Mouse (Mus musculus) small intestine, adult 2 months (tissue): ENCODE measurements around the gene Acad12.

Experiments used
- CTCF ChIP-seq: fragments of 200-500 bp; IDR thresholded peaks from 2 replicates; pipeline ENCODE4 v1.5.1; 2012; ENCODE audit warnings: low read depth, mild to moderate bottlenecking, control low read depth, inconsistent platforms, low read length, moderate library complexity, mixed read lengths; ENCODE audit not compliant: insufficient replicate concordance, insufficient read length; ENCODE audit errors: extremely low read depth
- POLR2A ChIP-seq: fragments of 200-500 bp; IDR thresholded peaks from 2 replicates; pipeline ENCODE4 v1.6.1; 2012; ENCODE audit warnings: low read depth, mild to moderate bottlenecking, control low read depth, inconsistent platforms, low read length, moderate library complexity

- no peak for TF ChIP-seq POLR2A
- TF ChIP-seq CTCF: no peak
These were observed 48.0 kb downstream of the Acad12 start for GRCm38 (mm10) chr5:121570787-121571186.
